Mouse (Mus musculus): ENCODE data around the gene 4933402N22Rik. TPM values are rescaled to one million over a fixed set of nuclear protein-coding genes. Genes with fewer than 3 reads are reported as not detected.

The 4933402N22Rik gene
- polyA plus RNA-seq (2014; fragmentation: Illumina TruSeq; extraction: RNeasy Lipid Tissue Mini Kit (QIAGEN cat#74804); ENCODE audit: low read depth, low replicate concordance), result 0.60 TPM

DNA sequence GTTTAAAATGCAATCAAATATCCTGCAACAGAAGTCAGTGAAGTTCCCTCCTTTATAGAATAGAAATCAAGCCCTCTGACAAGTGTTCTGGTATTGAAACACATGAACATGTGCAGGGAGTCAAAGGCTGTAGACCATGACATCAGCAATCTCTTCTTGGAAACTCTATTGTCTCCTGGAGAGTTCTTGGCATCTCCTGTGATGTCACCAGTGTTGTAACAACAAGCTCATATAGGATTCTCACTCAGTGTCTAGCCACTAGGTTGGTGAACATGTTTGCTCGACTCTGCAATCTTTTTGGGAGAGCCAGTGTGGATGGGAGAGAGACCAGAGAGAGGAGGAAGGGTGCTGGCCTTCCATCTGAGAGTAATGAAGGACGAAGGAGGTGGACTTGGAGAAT lies at the start of gene 4933402N22Rik:
TSS of gene 4933402N22Rik (plus strand) at position 301 of the 400 bp plus-strand sequence.

Other genes with a start within 250 kb of the 4933402N22Rik start
- gene Gm8922, start 236.1 kb upstream of the 4933402N22Rik start, polyA plus RNA-seq (2014; fragmentation: Illumina TruSeq; extraction: RNeasy Lipid Tissue Mini Kit (QIAGEN cat#74804); ENCODE audit: low read depth, low replicate concordance), result not detected
- gene Gm8926, start 147.5 kb upstream of the 4933402N22Rik start, polyA plus RNA-seq (2014; fragmentation: Illumina TruSeq; extraction: RNeasy Lipid Tissue Mini Kit (QIAGEN cat#74804); ENCODE audit: low read depth, low replicate concordance), result 0.43 TPM
- gene Gm6465, start 72.5 kb upstream of the 4933402N22Rik start, polyA plus RNA-seq (2014; fragmentation: Illumina TruSeq; extraction: RNeasy Lipid Tissue Mini Kit (QIAGEN cat#74804); ENCODE audit: low read depth, low replicate concordance), result not detected

Measured in adipose tissue, adult 10 weeks (tissue).